Mouse (Mus musculus) right cerebral cortex, postnatal 4 days (tissue): Measurements from ENCODE around the gene Ahr.

Experiments used
- DNase-seq: peaks from one replicate; pipeline ENCODE4 v3.0.0-alpha.2; 2022

The Ahr gene

DNA sequence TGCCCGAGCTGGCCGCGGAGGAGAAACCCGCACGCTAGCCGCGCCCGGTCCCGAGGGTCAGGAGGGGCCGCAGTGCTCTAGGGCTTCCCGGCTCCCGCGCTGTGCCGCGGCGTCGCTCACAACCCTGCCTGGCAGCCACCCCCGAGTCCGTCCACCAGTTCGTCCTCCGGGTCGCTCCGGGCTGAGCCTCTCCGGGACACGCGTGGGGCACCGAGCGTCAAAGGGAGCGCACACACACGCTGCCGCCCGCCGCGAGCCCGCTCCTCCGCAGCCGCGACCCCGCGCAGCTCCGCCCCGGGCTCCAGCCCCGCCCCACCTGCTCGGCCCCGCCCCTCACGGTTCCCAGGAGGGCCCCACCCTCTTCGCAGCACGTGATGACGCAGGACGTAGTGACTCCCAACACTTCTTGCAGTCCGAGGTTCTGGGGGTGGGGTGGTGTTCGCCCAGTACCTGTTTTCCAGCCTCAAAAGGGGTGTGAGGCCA lies at the start of gene Ahr:
Gene Ahr, minus strand, starts transcription at position 285 of the 483 bp plus-strand sequence.
- DNase-seq = peak; percentile 83

GRCm38 (mm10) chr12:35578826-35579225 lies 44.0 kb upstream of the Ahr start:
- no peak for DNase-seq

GRCm38 (mm10) chr12:35576107-35576506 lies 41.3 kb upstream of the Ahr start:
- DNase-seq = no peak

DNA sequence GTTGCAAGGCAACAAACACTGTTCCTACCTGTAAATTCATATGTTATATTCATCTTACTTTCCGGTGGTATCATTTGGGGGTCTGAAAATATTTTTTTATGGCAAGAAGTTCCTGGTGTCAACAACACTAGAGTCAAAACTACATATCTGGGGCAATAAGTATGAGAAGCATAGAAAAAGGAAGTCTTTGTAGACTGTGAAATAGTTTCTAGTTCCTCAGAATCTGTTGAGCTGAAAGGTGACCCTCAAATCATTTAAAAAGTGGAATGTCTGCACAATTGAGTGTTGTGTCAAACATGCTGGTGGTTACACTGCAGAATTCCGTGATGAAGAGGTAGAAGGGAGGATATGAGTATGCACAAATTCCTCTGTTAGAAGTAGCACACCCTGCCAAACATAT lies 38.9 kb upstream of the Ahr start:
- DNase-seq = no peak

DNA sequence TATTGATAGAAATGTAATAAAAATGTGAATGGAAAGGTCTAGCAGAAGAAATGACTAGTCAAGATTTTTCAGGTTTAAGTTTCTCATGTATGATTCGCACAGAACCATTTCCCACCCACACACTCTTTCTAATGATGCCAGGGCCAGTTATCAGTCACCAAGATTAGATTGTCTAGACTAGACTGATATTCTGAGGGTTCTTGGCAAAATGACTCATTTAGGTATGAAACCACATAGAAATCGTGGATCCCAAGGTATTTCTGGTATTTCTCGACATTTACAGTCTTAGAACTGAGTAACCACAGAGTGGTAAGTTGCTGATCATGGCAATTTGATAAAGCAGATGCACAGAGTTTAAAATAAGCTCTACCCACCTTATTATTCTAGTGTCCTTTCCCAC lies 28.0 kb upstream of the Ahr start:
- no peak for DNase-seq

DNA sequence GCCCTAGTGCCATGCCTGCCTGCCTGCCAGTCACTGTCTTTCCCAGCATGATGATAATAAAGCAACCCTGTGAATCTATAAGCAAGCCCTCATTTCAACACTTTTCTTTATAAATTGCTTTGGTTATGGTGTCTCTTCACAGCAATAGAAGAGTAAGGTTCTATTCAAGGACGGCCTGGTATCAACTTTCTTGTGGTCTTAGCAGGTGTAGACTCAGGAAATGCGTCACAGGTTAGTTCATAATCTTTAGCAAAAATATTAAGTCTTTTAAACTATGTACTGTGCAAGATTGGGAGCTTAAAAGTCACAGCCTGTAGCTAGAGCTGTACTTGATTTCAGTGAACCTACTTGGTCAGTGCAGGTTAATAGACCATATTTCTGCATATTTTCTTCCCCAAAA lies 24.0 kb upstream of the Ahr start:
- no peak for DNase-seq

DNA sequence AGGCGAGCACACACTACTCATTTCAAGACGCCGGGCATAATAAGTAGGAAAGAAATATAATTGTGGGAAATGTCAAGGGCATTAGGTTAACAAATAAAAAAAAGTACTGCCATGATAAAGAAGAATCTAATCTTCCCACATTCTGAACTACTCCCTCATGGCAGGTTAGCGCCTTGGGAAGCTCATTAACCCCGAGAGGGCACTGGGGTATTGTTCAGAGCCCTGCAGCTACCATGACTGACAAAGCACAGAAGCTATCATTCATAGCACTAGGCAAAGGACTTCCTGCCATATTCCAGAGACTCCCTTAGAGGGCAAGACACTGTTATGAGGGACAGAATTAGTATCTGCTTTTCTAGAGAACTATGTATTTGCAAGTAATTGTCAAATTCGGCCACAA lies 21.1 kb upstream of the Ahr start:
- no peak for DNase-seq

GRCm38 (mm10) chr12:35554309-35554708 lies 19.5 kb upstream of the Ahr start:
- DNase-seq = no peak

DNA sequence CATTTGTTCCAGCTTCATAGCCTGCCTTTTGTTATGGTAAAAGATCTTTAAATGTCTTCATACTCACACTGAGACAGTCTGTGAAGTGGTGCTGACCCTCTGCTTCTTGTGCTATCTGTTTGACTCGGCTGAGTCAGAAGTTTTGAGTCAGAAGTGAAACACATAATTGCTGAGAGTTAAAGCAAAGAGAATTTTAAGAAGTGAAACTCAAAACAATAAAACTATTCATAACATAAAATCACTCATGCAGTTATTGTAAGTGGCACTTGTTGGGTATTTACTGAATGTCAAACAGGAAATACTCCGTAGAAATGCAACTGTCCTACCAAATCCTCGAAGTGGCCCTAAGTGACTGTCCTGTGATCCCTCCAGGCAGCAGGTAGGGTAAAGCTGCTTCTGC lies 18.3 kb upstream of the Ahr start:
- DNase-seq = no peak

- no peak for DNase-seq
Measured at GRCm38 (mm10) chr12:35550299-35550698, 15.5 kb upstream of the Ahr start.

DNA sequence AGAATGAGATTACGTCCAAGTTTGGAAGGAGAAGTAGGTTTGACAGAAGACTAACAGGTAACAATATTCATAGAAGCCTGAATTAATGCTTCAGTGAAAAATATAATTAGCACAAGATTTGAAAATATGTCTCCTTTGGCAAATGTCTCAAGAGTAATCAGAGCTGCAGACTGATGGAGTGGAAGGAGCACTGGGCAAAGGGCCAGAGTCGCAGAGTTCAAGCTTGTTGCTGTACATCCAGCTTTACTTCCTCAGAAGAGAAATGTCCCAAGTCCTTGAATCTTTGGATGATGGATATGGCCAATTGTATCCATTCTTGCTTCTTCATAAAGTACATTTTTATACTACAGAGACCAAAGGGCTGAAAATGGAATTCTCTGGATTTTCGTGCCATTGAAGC lies 8.0 kb upstream of the Ahr start:
- no peak for DNase-seq

DNA sequence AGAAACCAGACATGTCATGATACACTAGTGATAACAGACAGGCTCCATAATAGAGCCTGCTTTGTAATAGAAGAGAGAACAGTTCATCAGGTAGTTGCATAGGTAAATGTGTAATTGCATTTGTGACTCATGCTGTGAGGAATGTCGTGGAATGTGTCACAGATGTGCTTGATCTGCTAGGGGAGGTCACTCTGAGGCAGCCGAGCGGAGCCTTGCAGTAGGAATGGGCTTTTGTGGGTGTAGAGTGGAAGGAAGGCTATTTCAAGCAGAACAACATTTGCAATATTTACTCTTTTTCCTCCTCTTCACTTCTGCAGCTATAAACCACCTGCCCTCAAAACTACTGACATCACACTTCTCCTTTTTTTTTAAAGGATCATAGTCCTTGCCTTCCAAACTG lies 4.0 kb upstream of the Ahr start:
- DNase-seq = no peak

DNA sequence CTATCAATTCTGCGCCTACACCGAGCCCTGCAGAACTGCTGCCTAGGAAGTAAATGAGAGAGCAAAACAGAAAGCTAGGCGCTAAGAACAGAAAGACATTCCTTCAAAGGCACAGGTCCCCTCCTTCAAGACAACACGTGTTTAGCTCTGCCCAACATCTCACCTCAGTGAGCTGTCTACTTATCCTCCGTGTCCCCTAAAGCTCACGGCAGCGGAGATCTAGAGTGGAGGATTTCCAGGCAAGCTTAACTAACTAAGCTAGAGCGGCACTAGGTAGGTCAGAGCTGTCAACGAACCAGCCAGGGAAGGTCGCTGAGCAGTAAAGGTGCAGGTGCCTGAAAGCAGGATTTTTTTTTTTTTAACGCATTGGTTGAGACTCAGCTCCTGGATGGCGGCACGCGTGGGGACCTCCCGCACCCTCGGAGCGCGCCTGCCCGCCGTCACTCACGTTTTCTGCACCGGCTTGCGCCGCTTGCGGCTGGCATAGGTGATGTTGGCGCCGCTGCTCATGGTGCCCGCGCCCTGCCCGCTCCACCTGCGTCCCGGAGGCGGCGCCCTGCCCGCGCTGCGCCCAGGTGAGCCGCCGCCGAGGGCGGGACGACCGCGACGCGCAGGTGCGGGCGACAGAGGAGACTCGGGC lies 604 bp downstream of the Ahr start:
- peak; percentile 21 for DNase-seq

GRCm38 (mm10) chr12:35533748-35534113 lies 1.1 kb downstream of the Ahr start:
- no peak for DNase-seq

DNA sequence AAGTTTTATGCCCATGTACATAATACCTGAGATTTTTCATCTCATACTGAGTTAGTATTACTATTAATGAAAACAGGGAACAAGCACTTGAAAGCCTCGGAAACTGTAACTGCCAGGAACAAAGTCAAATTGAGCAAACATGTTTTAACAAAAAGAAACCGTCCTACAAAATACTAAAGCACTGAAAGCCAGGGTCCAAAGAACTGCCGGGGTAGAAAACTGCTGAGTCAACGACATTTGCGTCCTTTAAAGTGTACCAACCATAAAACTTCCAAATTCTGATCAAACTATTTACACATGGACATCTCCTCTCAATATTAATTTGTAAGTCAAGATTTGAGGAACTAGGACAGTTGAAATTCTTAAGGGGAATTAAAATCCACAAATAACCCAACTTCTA lies 1.7 kb downstream of the Ahr start:
- no peak for DNase-seq

GRCm38 (mm10) chr12:35532151-35532550 lies 2.7 kb downstream of the Ahr start:
- DNase-seq = peak; percentile 86

DNA sequence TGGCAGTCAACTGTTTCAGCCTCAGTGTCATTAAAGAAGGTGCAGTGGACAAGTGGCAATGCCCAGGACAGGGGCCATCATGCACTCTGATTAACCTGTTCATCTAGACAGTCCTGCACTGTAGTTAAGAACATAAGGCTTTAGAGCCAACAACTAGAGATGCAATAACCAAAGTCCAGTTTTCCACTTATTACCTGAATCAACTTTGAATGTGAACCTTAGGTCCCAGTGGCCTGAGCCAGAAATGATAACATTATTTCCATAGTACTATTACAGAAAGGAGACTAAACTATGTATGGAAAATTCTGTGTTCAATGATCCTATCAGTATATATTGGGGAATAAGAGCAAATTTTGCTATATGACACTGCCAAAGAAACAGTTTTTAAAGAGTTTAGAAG lies 4.3 kb downstream of the Ahr start:
- DNase-seq = no peak

DNA sequence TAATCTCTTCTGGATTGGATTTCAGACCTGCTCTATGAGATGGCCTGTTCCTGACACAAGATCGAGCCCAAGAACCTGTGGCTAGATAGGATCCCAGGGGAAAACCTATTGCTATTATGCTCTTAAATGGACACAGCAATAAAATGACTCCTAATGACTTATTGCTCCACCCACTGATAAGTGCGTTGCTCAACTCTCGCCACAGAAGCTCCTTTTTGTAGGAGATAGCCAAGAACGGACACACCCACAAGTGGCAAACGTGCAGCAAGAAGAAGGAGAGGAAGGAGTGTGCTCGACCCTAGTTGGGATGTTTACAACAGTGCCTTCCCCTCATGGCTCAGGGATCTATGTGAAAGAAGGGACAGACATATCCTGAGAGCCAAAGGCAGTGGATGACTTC lies 7.4 kb downstream of the Ahr start:
- no peak for DNase-seq

DNA sequence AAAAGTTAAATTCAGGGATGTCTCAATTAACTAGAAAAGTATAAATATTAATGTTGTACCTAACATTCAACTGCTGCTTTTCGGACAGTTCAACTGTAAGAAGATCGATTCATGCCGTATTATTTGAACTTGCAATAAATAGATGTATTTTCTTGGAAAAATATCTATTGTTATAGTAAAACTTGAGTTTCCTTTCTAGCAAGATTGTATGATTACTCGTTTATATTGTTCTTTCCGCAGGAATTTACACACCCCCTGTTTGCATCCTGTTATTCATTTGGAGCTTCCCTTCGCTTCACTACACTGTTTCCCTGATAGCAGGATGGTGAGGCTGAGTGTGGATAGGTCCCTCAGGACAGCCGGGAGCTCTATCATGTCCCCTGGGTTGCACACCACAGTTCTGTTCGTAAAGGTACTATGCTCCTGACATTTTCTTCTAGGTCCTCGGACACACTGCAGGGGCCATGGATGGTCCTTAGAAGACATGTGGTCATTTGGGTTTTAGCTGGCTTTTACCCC lies 12.2 kb downstream of the Ahr start:
- DNase-seq = no peak

- DNase-seq = no peak
Measured at GRCm38 (mm10) chr12:35515621-35516020, 19.2 kb downstream of the Ahr start.

- no peak for DNase-seq
Measured at GRCm38 (mm10) chr12:35514671-35515070, 20.2 kb downstream of the Ahr start.

DNA sequence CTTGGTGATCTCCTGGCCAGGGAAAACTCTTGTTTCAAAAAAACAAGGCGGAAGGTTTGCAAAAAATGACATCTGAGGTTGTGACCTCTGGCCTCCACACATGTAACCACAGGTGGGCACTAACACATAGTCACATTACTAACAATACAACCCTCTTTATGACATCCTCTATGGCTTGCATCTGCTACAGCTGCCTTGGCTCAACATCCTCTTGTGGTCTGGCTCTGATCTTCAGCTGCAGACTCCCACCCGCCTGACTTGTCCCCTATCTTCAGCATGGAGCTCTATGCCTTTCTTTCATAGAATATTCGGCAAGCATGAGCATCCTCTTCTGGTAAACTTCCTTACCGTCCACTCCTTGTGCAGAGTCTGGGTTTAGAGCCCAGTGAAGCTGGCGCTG lies 24.1 kb downstream of the Ahr start:
- no peak for DNase-seq

DNA sequence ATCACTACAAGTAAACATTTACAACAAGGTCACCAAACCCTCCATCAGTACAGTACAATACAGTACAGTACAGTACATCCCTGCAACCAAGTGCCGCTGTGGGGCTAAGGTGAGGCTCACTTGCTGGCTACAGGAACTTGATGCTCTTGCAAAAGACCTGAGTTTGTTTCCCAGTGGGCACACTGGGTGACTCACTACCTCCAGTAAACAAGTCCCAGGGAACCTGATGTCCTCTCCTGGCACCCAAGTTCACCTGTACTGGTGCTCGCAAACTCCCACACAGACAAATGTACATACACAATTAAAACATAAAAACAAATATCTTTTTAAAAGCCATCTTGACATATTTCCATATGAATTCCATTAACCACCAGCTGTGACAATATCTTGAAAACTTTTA lies 28.5 kb downstream of the Ahr start:
- no peak for DNase-seq

GRCm38 (mm10) chr12:35504081-35504480 lies 30.8 kb downstream of the Ahr start:
- DNase-seq = no peak

DNA sequence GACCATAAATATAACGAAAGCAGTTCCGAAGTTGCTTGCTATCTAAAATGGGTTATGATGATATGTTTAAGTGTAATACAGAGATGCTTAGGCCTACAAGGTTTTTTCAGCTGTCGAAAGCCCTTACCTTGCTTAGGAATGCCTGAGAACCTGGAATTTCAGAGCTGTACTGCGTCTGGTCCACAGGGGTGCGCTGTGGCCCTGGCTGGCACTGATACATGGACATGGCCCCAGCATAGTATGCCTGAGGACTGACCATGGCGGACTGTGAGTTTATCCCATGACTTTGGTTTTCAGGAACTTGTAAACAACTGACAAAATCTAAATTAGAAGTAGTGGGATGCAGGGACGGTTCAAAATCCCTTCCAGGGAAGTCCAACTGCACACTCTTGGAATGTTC lies 31.3 kb downstream of the Ahr start:
- no peak for DNase-seq
